Comparison of ENCODE assay signal across 9 mouse cellular contexts in the genomic region with DNA sequence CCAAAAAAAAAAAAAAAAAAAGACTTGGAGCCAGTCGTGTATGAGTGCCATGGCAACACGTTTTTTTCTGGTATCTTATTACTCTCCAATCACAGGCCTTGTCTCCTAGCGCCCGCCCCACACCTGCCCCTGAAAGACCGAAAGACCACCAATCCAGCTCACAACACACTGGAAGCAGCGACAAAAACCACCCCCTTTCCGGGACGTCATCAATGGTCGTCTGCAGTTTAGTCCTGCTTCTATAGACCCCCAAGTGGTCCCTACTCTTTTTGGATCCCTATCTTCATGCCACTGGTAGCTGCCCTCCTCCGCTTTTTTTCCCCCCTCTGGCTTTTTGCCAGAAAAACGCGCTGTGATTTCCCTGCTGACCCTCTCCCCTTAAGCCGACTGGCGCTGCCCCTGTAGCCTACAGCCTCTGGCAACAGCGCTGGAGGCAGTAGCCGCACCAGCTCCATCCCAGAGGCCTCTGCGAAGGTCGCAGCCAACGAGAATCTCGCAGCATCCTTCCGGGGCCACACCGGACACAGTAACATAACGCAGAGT. TPM values are rescaled to one million over a fixed set of nuclear protein-coding genes. Genes with fewer than 3 reads are reported as not detected.
DNase-seq lines count a peak whose midpoint lies in the region; ATAC-seq lines count a peak whose summit lies in the region.
"Had no signal": no experiment of that assay in that cellular context is flagged by ENCODE, and none has a peak within 500 bp of the region (broad histone marks: within the 10 kb centered on the region; RNA-seq: fewer than 3 reads in every experiment).

No protein-coding gene starts in this region.

- no peaks in the 10 kb centered on the region for H3K36me3 ChIP-seq in heart, embryonic 15.5 days
- no peaks in the 10 kb centered on the region for H3K36me3 ChIP-seq in embryonic facial prominence, embryonic 13.5 days

- peak overlapping the region; percentile 34; the same call in 1 of the 2 replicates for H3K27ac ChIP-seq in heart, embryonic 15.5 days
- H3K27ac ChIP-seq in embryonic facial prominence, embryonic 13.5 days = peak overlapping the region; percentile 64; the same call in 1 of the 2 replicates

- peak overlapping the region; percentile 50 for H3K4me3 ChIP-seq in heart, embryonic 15.5 days
- H3K4me3 ChIP-seq in embryonic facial prominence, embryonic 13.5 days = peak overlapping the region; percentile 45

- H3K9ac ChIP-seq in heart, embryonic 15.5 days = no peak overlapping the region; the same call in 1 of the 2 replicates
- H3K9ac ChIP-seq in embryonic facial prominence, embryonic 13.5 days = peak overlapping the region; percentile 58

- H3K9me3 ChIP-seq in heart, embryonic 15.5 days (replicated peaks) = no peaks in the 10 kb centered on the region
- H3K9me3 ChIP-seq in embryonic facial prominence, embryonic 13.5 days = no peaks in the 10 kb centered on the region

- H3K4me2 ChIP-seq in heart, embryonic 15.5 days = peak overlapping the region; percentile 68
- peak overlapping the region; percentile 62 for H3K4me2 ChIP-seq in embryonic facial prominence, embryonic 13.5 days

- 21% methylated on average over 23 of the region's 23 CpGs for WGBS in heart, embryonic 15.5 days
- WGBS in embryonic facial prominence, embryonic 13.5 days = 20% methylated on average over 23 of the region's 23 CpGs

- ATAC-seq in heart, embryonic 15.5 days (replicated peaks; ENCODE audit: insufficient number of reproducible peaks, insufficient read depth, low FRiP score, low read depth) = peak; percentile 83
- peak; percentile 88 for ATAC-seq in embryonic facial prominence, embryonic 13.5 days (ENCODE audit: insufficient number of reproducible peaks, insufficient read depth, low FRiP score, low TSS enrichment, low read depth)

- DNase-seq in heart, adult 9 months (ENCODE audit: low spot score in 2 of 2) = no peak
- peak; percentile 55 for DNase-seq in adrenal gland, postnatal 14 days
- DNase-seq in hindlimb bud, embryonic 11.5 days (ENCODE audit: extremely low spot score, low read depth, low spot score) = peak; percentile 62
- DNase-seq in liver = peak; percentile 29
- DNase-seq in right cerebral cortex, adult 18-20 months = peak; percentile 78
- DNase-seq in c-Kit-positive CD71-positive TER-119-positive erythroid progenitor cells, embryonic 14.5 days (ENCODE audit: low spot score) = no peak

- H3K4me1 ChIP-seq in heart, embryonic 15.5 days (replicated peaks) = no peaks in the 10 kb centered on the region
- H3K4me1 ChIP-seq in embryonic facial prominence, embryonic 13.5 days = no peaks in the 10 kb centered on the region

- H3K27me3 ChIP-seq in heart, embryonic 15.5 days = no peaks in the 10 kb centered on the region; the same call in 1 of the 2 replicates
- peaks cover 39% of the 10 kb centered on the region for H3K27me3 ChIP-seq in embryonic facial prominence, embryonic 13.5 days

RNA-seq across cellular contexts. Expression of gene Bex4, which starts 23.3 kb away (rescaled TPM):
- 131 and 190 TPM in 2 replicates for polyA plus RNA-seq in heart, embryonic 15.5 days (2015; fragmentation: Nextera tagmentation; extraction: Ambion mirVana)
- 13.8 and 14.8 TPM in 2 replicates for total RNA-seq in adrenal gland, postnatal 14 days (2021)
- polyA plus RNA-seq in embryonic facial prominence, embryonic 13.5 days (2015; fragmentation: Nextera tagmentation; extraction: Ambion mirVana) = 60.8 and 65.9 TPM in 2 replicates

RNA-seq across cellular contexts. Expression of gene Nxf3, which starts 30.4 kb away (rescaled TPM):
- 0.09 and 0.53 TPM in 2 replicates for polyA plus RNA-seq in heart, embryonic 15.5 days (2015; fragmentation: Nextera tagmentation; extraction: Ambion mirVana)
- not detected in 2 replicates for total RNA-seq in adrenal gland, postnatal 14 days (2021)
- polyA plus RNA-seq in embryonic facial prominence, embryonic 13.5 days (2015; fragmentation: Nextera tagmentation; extraction: Ambion mirVana) = not detected in 2 replicates
- total RNA-seq: liver, adult 2 months had no signal
- polyA plus RNA-seq: liver, adult 2 months had no signal

RNA-seq across cellular contexts. Expression of gene Bex2, which starts 47.5 kb away (rescaled TPM):
- polyA plus RNA-seq in heart, embryonic 15.5 days (2015; fragmentation: Nextera tagmentation; extraction: Ambion mirVana) = 12.5 and 28.2 TPM in 2 replicates
- total RNA-seq in adrenal gland, postnatal 14 days (2021) = 28.4 and 33.0 TPM in 2 replicates
- polyA plus RNA-seq in embryonic facial prominence, embryonic 13.5 days (2015; fragmentation: Nextera tagmentation; extraction: Ambion mirVana) = 140 and 144 TPM in 2 replicates
- total RNA-seq: liver, adult 2 months had no signal

RNA-seq across cellular contexts. Expression of gene Tceal8, which starts 56.7 kb away (rescaled TPM):
- polyA plus RNA-seq in heart, embryonic 15.5 days (2015; fragmentation: Nextera tagmentation; extraction: Ambion mirVana) = 219 and 266 TPM in 2 replicates
- total RNA-seq in adrenal gland, postnatal 14 days (2021) = 53.7 and 57.7 TPM in 2 replicates
- 222 and 235 TPM in 2 replicates for polyA plus RNA-seq in embryonic facial prominence, embryonic 13.5 days (2015; fragmentation: Nextera tagmentation; extraction: Ambion mirVana)

Comparison
In these comparisons a context has a peak if more than half of its experiments do, and no peak if none do; other contexts are left out.
1. DNase-seq: peak in adrenal gland, postnatal 14 days (single experiment), hindlimb bud, embryonic 11.5 days (single experiment), liver (single experiment) and right cerebral cortex, adult 18-20 months (single experiment); none in heart, adult 9 months (0 of 2) and c-Kit-positive CD71-positive TER-119-positive erythroid progenitor cells, embryonic 14.5 days (single experiment).